Mouse (Mus musculus) frontal cortex, postnatal 14 days (tissue): Measurements from ENCODE around the gene Eme1.
A peak's percentile ranks its signal among the peaks of the same experiment; 100 is the strongest.
"Not testable (repeated sequence)": the region's sequence is repeated elsewhere in the genome, so short reads cannot be mapped to it uniquely, and the experiment has no call there.

Experiments used
- DNase-seq, 2 experiments: peaks; one replicate each; pipeline ENCODE4 v3.0.0; 2022; ENCODE audit warnings: low spot score in 2 of 2

Gene Eme1

DNA sequence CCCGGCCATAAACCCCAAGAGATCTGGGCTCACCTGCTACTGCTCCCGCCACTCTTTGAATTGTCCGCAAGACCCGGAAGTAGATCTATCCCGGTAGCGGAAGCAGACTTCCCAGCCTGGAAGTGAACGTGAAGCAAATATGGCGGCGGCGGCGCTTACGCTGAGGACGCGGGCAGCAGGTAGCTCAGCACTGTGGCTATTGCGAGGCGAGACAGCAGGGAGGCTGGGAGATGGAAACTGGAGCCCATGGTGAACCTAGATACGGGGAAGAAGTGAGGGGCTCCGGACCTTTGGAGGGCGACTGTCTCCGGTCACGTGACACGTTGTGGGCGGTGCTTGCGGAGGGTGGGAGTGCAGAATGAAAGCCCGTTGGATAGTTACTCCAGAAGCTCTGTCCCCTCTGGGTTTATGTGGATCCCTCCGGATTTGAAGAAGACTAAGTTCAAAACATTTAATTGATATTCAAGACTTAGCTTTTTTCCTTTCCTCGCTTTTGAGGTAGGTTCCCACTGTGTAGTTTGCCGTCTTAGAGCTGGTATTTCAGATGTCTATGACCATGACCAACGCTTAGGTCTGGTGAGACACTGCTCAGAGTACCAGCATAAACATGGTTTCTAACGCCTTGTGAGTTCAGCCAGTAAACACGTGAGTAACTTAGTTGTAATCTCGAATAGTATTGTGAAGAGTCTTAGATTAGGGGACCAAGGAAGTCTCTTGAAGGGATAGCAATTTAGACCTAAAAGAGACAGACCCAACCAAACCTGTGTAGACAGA lies at the start of gene Eme1, which contains the start of gene Mrpl27:
Eme1 (minus strand) TSS at position 302 of the 774 bp plus-strand sequence.
Mrpl27 (plus strand) TSS at position 105 of the 774 bp plus-strand sequence.
- peak; percentile 70 to 78 for DNase-seq

DNA sequence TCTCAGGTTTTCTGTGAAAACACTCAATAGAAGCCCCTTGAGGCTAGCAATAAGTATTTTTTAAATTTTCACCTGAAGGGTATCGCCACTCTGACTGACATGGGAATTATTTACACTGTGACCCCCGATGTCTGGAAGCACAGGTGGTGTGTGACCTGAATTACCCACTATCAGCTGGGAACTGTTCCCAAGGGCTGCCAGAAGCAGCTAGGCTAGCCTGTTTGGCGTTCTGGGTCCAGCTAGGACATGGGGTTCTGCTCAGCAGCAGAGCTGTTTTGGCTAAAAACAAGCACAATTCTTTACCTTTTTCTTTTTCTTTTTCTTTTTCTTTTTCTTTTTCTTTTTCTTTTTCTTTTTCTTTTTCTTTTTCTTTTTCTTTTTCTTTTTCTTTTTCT lies 48.4 kb upstream of the Eme1 start:
- no peak for DNase-seq

DNA sequence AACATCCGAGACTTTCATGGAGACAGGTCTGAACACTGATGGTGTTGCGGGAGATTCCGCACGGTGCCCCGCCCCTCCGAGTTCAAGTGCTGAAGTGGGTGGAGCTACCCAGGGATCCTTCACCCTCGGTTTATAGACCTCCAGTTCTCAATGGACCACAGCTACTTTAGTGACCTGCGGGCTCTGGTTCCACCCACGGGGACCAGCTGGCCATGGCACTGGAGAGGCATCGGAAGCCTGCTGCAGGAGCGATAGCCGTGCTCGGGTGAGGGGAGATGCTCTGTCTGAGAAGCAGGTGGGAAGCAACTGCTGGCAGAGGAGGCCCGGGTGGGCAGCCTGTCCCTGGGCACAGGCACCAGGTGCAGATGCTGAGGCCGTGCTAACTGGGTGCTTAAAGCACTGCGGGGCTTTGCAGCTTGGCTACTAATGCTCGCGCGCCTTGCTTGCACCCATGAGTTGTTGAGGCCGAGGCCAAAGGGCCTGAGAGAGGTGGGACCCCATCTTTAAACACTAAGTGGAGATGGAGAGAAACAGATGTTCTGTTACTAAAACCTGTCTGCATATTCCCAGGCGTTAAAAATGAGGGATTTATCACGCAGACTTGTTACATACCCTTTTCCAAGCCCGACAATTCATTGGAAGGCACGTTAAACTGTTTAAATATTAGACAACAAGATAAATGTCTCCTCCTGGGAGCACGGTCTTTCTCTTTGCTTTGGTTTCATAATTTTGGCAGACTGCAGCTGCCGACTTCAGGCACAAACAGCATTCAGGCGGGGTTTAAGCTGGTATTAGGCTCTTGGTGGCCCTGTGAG lies 47.8 kb upstream of the Eme1 start:
- no peak for DNase-seq

DNA sequence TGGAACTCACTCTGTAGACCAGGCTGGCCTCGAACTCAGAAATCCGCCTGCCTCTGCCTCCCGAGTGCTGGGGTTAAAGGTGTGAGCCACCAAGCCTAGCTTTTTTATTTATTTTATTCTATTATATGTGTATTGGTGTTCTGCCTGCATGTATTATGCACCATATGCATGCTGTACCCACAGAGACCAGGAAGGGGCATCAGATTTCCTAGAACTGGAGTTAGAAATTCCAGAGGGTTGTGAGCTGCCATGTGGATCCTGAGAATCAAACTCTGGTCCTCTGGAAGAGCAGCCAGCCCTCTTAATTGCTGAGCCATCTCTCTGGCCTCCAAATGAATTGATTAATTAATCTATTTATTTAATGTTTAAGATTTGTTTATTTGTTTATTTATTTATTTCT lies 45.6 kb upstream of the Eme1 start:
- DNase-seq: no peak

DNA sequence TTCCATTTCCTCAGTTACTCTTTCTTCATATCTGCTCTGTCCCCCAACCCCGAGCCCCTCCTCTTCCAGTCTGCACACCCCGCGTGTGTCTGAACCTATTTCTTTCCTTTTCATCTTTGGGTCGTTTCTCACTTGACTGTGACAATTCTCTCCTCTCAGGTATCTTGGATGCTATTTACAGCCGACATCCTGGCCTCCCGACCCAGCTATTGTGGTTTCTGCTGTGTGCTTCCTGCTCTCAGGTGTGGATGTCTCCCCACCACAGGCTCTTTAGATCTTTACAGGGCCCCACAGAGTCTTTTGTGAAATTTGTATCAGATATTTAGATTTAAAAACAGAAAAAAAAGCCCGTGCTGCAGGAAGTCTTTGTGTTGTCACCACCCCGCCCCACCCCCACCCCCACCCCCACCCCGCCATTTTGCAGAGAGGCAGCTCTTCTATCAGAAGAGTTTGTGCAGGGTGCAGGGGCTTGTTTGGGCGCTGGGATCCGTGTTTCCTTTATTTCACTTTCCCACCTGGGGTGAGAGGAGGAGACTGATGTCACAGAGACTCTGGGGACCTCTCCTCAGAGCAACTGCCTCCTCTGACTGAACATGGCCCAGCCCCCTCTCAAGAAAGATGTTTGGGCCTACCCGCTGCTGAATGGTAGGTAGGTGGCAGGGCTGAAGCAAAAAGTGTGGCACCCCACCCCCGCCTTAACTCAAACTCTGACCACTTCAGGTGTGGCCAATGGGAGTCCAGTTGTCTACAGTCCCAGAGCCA lies 44.1 kb upstream of the Eme1 start:
- DNase-seq: no peak

DNA sequence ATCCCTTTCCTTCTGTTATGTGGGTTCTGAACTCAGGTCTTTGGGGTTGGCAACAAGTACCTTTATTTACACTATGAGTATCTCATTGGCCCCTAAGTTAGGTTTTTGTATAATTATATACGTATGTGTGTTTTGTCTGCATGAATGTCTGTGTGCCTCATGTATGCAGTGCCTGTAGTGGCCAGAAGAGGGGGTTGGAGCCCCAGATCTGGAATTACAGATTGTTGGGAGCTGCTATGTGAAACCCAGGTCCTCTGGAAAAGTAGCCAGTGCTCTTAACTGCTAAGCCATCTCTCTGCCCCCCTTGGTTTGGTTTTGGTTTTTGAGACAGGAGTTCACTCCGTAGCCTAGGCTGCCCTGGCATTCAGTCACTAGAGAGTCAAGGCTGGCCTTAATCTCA lies 43.4 kb upstream of the Eme1 start:
- DNase-seq: no peak

DNA sequence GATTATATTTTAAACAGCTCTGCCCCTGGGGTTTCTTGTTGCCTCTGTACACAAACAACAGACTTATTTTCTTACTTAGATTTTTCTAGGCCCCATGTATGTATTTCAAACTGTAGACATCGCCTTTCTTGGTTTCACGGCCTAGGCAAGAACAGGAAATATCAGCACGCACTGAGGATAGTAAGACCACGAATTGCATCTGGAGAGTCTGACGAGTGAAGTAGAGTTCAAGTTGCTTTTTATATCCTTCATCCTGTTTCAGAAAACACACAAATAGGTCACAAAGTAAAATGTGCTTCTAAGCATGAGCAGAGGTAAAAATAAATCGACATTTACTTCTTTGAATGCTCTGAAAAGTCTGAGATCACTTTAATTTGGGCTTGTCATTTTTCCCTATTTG lies 41.7 kb upstream of the Eme1 start:
- DNase-seq: no peak

DNA sequence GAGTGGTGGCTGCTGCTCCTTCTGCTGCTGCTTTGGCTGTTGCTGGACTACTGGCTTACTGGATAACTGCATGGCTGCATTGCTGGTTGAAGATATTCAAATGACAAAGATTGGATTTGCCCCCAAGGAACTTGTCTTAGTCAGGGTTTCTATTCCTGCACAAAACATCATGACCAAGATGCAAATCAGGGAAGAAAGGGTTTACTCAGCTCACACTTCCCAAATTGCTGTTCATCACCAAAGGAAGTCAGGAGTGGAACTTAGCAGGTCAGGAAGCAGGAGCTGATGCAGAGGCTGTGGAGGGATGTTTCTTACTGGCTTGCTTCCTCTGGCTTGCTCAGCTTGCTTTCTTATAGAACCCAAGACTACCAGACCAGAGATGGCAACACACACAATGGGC lies 38.7 kb upstream of the Eme1 start:
- DNase-seq: not testable (repeated sequence)

DNA sequence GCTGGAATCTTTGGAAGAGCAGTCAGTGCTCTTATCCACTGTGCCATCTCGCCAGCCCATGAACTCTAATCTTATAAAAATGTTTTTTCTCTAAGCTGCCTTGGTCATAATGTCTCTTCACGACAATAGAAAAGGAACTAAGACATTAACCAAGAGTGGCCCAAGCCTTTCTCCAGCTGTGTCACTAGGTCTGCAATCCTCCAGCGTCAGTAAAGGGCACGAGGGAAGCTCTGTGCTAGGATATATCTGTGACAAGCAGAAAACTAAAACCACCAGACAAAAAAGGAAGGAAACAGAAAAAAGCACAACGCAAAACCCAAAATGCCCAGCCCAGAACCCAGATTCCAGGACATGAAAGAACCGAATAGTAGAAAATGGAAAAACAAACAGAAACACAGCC lies 33.4 kb upstream of the Eme1 start:
- DNase-seq: no peak

DNA sequence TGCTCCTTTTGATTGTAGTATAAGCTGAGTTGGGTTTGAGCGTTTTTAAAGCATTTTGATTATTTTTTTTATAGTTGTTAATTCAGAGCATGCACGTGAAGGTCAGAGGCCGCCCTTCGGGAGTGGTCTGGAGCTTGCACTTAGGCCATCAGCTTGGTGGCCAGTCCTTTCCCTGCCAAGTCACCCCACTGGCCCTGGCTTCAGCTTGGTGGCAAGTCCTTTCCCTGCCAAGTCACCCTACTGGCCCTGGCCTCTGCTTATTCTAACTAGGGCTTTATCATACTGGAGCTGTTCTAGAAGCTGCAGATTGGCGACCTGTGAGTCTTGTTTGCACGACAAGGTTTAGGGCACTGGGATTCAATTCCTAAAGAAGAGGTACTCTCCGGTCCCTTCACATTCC lies 28.7 kb upstream of the Eme1 start:
- DNase-seq: no peak

DNA sequence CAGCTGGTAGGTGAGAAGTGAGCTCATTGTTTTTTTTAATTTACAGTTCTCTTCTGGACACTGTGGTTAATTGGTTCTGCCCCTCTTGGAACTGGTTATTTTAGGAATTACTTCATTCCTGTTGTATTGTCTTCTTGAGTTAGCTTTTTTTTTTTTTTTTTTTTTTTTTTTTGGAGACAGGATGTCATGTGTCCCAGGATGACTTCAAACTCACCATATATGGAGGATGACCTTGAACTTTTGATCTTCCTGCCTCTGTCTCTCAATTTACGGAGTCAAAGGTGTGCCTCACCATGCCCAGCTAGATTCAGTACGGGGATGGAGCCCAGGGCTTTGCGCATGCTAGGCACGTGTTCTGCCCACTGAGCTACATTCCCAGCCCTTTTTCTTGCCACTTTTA lies 27.9 kb upstream of the Eme1 start:
- DNase-seq: no peak

DNA sequence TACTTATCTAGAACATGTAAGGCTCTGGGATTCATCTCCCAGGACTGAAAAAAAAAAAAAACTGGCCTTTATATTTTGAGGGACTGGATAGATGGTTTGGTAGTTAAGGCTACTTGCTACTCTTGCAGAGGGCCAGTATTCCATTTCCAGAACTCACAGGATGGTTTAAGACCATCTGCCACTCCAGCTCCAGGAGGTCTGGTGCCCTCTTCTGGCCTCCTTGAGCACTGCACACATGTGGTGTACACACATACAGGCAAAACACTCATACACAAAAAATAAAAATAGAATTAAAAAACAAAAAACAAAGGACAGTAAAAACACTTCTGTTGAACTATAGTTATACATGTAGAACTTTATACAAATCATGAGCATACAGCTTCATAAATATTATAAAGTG lies 26.9 kb upstream of the Eme1 start:
- DNase-seq: no peak

DNA sequence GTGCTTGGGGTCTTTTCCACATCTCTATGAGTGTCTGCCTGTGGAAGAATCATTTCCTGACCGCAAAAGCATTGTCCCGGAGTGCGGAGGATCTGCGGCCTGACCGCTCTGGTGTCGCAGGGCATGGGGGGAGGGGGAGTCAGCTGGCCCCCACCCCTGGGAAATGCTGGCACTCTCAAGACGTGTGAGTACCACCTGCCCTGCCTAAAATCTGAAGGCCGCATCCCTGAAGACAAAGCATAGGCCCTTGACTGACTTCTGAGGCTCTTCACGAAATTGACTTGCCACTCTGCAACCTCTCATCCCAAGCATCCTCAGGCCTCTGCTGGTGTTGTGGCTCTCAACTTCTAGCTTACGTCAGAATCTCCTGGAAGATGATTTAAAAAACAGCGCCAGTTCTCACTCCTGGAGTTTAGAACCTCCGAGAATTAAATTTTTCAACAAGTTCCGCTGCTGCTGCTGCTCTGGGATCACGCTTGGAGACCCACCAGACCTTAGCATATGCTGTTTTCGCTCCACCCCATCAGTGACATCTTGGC lies 23.9 kb upstream of the Eme1 start:
- no peak for DNase-seq

DNA sequence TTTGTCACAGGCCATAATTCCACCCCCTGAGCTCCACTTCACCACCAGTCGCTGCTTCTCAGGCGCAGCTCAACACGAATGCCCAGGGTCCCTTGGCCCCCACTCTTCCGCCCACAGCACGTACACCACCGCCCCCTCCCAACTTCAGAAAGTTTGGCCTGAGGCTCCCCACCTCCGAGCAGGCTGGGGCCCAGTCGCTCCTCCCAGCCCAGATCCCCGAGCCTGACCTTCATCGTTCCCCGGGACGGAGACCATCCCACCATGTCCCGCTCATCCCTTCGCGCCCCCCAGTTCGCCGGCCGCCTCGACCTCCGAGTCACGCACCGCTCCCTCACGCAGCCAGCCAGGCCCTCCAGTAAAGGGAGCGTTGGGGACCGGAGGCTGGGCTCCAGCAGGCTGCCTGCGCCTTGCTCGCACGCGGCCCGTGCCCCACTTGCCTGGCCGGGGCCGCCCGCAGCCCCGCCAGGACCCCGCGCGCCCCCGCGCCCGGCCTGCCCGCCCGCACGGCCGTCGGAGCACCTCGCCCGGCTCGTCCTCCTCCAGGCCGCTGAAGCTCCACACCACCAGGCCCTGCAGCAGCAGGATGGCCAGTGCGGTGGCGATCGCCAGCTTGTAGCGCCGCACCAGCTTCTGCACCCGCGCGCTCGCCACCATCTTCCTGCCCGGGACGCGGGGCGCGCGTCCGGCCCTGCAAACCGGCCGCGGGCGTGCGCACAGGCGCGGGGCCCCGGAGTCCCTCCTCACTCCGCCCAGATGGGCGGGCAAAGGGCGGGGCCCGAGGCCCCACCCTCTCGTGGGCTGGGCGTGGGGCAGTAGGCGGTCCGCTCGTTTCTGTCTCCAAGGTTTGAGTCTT lies 23.2 kb upstream of the Eme1 start, which contains the start of gene Xylt2:
Xylt2 (minus strand) TSS at position 762 of the 853 bp plus-strand sequence.
- DNase-seq: peak; percentile 76 to 84

DNA sequence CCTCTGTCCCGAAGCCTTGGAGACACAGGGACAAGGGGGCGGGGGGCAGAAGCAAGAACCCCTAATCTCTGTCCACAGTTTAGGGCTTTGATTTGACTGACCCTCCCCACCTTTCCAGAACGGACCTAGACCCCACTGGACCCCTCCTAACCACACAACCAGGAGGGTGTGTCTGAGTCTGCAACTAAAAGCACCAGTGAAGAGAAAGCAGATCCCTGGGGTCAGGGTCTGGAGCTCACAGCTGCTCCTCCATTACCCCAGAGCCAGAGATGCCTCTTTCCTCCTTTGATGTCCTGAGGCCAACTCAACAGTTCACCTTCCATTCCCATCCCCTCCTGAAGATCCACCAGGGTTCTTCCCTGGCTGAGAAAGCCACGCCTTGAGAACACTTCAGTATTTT lies 22.5 kb upstream of the Eme1 start:
- no peak for DNase-seq

DNA sequence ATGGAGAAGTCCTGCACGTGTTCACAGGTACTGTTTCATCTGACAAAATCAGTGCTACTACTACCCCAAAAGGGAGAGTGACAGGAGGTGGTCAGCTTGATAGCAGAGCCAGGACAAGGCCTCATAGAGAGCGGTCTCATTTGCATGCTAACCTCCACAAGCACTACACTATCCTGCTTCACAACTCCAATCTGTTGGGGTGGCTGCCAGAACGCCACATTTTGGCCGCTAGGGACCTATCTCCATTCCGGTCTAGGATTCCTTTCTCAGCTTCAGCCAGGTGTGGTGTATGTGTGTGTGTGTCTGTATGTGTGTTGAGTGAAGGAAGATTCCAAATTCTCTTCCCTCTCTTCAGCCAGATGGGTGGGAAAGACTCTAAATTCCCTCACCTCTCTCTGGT lies 21.7 kb upstream of the Eme1 start:
- no peak for DNase-seq

DNA sequence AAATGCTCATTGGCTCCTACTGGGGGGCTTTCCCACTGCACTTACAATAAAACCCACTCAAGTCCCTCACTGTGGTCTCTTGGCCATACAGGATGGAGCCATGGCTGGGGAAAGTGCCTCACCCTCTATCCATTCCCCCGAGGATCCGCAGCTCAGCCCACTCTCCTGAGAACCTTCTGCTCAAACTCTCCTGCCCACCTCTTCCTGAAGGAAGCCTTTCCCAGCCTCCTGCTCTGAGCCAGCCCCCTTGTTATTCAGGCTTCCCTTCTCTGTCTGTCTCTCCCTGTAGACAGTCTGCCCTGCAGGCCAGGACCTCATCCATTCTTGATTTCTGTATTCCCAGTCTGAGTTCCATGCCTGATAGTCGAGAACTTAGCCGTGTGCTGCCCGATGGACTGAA lies 21.2 kb upstream of the Eme1 start:
- DNase-seq: no peak

DNA sequence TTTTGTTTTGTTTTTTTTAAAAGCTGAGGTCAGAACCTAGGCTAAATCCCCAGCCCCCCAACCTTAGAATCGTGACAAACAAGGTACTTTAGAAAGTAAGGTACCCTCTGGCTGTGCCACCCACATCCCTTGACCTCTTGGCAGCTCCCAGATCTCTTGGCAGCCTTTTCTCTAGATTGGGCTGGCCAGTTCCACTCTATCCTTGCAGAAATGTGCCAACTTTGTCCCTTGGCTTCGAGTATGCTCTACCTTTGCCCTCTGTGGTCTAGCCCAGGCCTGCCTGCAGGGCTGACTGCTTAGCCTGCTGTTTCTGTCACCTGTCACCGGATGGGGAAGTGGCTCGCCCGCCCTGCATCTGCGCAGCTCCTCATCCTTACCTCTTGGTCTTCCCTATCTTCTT lies 11.5 kb upstream of the Eme1 start:
- no peak for DNase-seq

DNA sequence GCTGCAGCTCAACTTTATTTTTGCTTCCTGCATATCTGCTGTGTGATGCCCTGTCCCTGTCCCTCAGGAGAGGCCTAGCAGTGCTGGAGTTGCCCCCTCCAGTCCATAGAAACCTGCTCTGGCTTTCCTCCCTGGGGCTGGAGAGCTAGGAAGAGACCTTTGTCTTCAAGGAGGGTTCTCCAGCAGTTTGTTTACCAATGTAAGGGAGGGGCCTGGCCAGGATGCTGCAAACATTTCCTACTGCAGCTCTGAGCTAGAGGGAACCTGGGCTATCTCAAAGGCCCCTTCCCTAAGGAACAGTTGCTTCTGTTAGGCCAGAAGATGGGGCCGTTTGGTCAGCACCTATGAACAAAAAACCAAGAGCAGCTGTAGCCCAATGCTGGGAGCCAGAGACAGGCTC lies 7.6 kb upstream of the Eme1 start:
- no peak for DNase-seq

DNA sequence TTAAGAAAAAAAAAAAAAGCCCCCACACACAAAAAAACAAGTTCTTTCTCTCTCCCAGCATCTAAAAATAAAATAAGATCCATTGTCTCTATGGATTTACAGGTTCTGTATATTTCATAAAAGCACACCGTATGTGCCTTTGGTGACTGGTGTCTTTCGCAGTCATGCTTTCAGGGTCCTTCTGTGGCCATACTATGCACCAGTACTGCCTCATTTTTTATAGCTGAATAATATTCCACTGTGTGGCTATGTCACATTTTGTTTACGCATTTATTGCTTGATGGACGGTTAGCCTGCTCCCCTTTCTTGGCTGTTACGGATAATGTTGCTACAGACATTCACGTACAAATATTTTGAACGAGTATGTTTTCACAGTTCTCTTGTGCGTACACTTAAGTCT lies 791 bp downstream of the Eme1 start:
- DNase-seq: no peak

DNA sequence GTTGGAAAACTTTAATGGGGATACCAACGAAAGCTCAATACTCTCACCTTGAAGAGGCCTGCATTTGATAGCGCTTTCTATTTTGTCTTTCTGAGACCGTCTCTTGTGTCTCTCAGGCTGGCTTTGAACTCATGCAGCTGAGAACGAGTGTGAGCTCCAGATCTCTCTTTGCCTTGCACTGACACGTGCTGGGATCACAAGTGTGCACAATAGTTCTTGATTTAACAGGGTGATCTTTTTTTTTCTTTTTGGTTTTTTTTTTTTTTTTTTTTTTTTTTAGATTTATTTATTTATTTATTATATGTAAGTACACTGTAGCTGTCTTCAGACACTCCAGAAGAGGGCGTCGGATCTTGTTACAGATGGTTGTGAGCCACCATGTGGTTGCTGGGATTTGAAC lies 2.5 kb downstream of the Eme1 start:
- not testable (repeated sequence) for DNase-seq
